Mouse (Mus musculus) ZHBTc4 (cell line): ENCODE measurements around the gene Slc25a13.

Source experiments
- DNase-seq: peaks from one replicate; pipeline ENCODE4 v3.0.0-alpha.2; 2011; ENCODE audit warnings: low read depth, low spot score

Slc25a13 gene

GRCm38 (mm10) chr6:6046729-6047424 is 170.1 kb downstream of the Slc25a13 start:
- no peak for DNase-seq

DNA sequence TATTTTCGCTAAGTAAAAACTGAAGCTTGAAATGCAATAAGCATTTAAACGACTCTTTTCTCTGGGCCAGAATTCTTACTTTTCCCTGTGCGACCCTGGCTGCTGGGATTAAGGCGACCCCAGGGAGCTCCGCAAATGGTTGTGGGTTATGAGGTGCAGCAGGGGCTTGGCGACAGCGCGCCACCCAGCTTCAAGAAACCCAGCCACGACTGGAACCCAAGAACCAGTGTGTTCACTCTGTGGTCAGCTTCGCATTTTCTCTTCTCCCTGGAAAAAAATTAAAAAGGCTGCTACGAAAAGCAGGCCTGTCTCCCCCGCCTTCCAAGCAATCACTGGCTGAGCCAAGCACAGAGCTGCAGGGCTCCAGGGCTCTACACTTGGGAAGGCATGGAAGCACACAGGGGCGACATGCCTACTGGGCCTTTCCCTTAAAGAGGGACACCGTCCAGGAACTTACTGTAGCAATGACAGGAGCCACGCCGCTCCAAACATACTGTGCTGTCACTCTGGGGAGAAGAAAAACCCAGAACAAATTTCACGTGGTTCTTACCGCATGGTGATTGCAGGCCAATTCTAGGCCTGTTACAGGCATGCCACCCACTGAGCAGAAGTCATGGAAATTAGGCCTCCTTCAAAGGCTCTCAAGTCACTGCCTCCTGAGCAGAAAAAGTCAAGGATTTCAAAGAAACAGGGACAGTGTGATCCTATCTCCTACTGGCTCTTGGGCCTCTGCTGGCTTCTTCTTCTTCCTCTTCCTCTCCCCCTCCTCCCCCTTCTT is 178.0 kb downstream of the Slc25a13 start:
- DNase-seq: peak; percentile 62

GRCm38 (mm10) chr6:6027664-6028063 is 189.3 kb downstream of the Slc25a13 start:
- no peak for DNase-seq

GRCm38 (mm10) chr6:6023976-6024375 is 193.0 kb downstream of the Slc25a13 start:
- DNase-seq: peak; percentile 50

DNA sequence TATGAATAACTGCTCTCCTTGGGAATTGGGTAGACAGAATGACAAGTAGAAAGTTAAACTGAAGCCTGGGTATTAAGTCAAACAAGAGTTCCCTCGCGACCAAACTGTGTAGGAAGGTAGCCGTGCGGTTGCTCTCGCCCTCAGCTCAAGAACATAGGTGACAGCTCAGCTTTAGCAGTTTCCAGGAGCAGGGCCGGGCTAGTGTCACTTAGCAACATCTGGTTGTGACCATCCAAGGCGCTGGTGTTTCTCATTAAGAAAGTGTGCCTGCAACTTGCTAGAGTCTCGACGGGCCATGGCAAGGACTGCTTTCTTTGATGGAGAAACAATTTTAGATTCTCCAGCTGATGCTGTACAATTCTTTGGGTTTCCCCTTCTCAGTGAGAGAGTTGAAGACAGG is 200.0 kb downstream of the Slc25a13 start:
- no peak for DNase-seq

DNA sequence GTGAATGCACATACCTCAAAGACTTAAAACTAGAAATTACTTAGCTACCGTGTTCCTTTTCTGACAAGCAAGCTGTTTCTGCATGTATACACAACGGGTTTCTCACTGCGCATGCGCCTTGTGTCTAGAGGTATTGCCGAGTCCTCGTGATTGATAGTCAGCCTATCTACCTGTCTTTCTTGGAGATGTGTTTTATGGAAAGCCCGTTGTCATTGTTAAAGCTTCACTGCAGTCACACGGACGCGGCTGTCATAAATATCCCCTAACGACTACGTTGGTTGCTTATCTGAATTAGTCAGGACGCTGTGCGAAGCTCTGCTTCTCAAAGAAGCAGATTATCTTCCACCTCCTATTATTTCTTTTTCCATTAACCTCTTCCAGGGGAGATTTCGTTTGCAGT is 201.4 kb downstream of the Slc25a13 start:
- no peak for DNase-seq

GRCm38 (mm10) chr6:6011364-6011763 is 205.6 kb downstream of the Slc25a13 start:
- DNase-seq: no peak

- peak; percentile 87 for DNase-seq
Observed at GRCm38 (mm10) chr6:6005762-6006431, 211.1 kb downstream of the Slc25a13 start.

DNA sequence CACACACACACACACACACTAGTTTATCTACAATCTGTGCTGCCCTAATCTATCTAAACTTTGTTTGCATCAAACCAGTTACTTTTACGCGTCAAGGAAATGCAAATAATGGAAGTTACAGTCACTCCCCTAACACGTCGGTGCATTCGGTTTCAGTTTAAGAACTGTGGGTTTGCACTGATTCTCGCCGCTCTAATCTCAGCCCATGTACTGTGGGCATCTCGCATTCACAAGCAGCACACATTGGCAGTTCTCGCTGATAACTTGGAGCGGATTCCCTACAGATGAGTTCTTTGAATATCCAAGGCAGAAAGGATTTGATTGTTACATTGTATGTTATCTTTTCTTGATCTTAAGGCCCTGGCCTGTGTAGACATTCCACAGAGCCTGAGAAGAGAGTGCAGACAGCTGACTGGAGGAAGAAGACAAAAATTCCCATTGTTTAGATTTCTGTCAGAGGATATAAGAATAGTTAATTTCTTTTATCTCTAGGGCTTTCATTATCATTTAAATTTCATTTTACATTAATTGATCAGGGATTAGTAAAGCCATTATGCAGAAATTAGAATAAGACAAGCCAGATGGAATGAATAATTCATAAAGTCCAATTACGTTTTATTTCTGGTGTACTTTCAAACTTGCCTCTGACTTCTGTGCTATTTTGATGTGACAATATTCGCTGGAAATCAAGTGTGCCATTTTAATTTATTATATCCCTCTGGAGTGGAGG is 212.1 kb downstream of the Slc25a13 start:
- no peak for DNase-seq

- DNase-seq: no peak
Observed at GRCm38 (mm10) chr6:6002061-6002460, 214.9 kb downstream of the Slc25a13 start.

DNA sequence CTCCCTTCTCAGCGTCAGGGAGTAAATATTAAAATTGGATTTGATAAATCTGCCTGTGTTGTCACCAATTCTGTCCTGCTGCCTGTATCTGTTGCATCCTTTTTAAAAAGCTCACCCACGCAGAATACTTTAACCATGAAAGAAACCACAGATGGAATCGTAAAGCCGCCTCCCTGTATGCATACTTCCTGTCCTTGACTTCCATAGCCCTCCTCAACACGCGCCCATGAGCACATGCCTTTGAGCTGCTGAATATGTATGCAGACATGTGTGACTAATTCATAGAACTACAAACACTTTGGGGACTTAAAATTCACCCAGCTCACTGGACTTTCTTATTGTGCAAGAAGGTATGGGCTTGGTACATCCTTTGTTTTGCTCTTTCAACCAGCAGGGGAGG is 219.4 kb downstream of the Slc25a13 start:
- no peak for DNase-seq

GRCm38 (mm10) chr6:5993056-5993455 is 223.9 kb downstream of the Slc25a13 start:
- no peak for DNase-seq

- DNase-seq: peak; percentile 19
Observed at GRCm38 (mm10) chr6:5991817-5992755, 224.9 kb downstream of the Slc25a13 start.

DNA sequence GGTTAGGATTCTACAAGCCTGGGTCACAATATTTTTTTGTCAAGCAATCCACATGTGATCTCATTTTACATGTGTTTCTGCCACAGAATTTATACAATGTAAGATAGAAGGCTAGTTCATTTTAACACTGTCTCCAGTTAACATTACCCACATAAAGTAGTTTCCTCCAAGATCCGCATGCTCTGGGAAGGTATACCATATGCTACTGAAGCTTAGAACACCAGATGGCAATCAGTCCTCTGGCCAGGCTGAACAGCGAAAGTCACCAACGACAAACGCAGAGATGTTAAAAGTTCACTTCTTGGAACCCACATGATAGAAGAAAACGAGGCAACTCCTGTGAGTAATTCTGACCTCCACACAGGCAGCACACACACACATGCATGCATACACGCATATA is 225.7 kb downstream of the Slc25a13 start:
- no peak for DNase-seq
